Mouse (Mus musculus) midbrain, postnatal 0 days (tissue): ENCODE data around the gene Col4a2. TPM values are rescaled to one million over a fixed set of nuclear protein-coding genes. Genes with fewer than 3 reads are reported as not detected.
A peak's percentile ranks its signal among the peaks of the same experiment; 100 is the strongest.

Experiments
- ATAC-seq: fragments of 200-750 bp; cut with Nextera tagmentation; 2 replicates; pipeline ENCODE4 v1.8.0; 2017; ENCODE audit warnings: moderate number of reproducible peaks, mild to moderate bottlenecking, moderate TSS enrichment, moderate library complexity; ENCODE audit not compliant: low FRiP score
- DNase-seq: peaks from one replicate; pipeline ENCODE4 v3.0.0-alpha.2; 2015; ENCODE audit warnings: low spot score
- H3K27ac ChIP-seq: fragments of 300-500 bp; sonication (generic); 2 replicates; pipeline ENCODE4 v1.5.1; 2014; ENCODE audit warnings: low read depth, mild to moderate bottlenecking, low read length, mixed read lengths
- H3K27me3 ChIP-seq: fragments of 300-500 bp; sonication (generic); 2 replicates; pipeline ENCODE4 v1.6.1; 2014; ENCODE audit warnings: low read length, control low read depth, mixed read lengths; ENCODE audit not compliant: insufficient read depth
- H3K36me3 ChIP-seq: fragments of 300-500 bp; sonication (generic); 2 replicates; pipeline ENCODE4 v1.6.1; 2014; ENCODE audit warnings: low read length, control low read depth, mixed read lengths; ENCODE audit not compliant: insufficient read depth
- H3K4me1 ChIP-seq: fragments of 300-500 bp; sonication (generic); 2 replicates; pipeline ENCODE4 v1.6.1; 2014; ENCODE audit warnings: mild to moderate bottlenecking, control low read depth, antibody characterized with exemption, low read length, mixed read lengths; ENCODE audit not compliant: insufficient read depth
- H3K4me2 ChIP-seq: fragments of 300-500 bp; sonication (generic); 2 replicates; pipeline ENCODE4 v1.6.1; 2014; ENCODE audit warnings: low read depth, mild to moderate bottlenecking, low read length, mixed read lengths; ENCODE audit not compliant: poor library complexity, severe bottlenecking
- H3K4me3 ChIP-seq: fragments of 300-500 bp; sonication (generic); 2 replicates; pipeline ENCODE4 v1.5.1; 2014; ENCODE audit warnings: low read depth, mild to moderate bottlenecking, low read length, moderate library complexity
- H3K9ac ChIP-seq: fragments of 300-500 bp; sonication (generic); replicated peaks from 2 replicates; pipeline ENCODE4 v1.6.1; 2014; ENCODE audit warnings: mild to moderate bottlenecking, low read length, moderate library complexity, mixed read lengths; ENCODE audit not compliant: poor library complexity, severe bottlenecking
- H3K9me3 ChIP-seq: fragments of 300-500 bp; sonication (generic); 2 replicates; pipeline ENCODE4 v1.6.1; 2016; ENCODE audit warnings: low read length, control low read depth
- CTCF ChIP-seq: IDR thresholded peaks from 2 replicates; pipeline ENCODE4 v1.5.1; 2016; ENCODE audit warnings: antibody characterized with exemption, mild to moderate bottlenecking
- WGBS: fragments of 180-500 bp; shearing (Covaris S2); extraction: QIAGEN DNeasy Blood & Tissue Kit; methylation state at CpG from one replicate; pipeline ENCODE4 v1.1.7; 2014; 5-methylcytosine and 5-hydroxymethylcytosine counted together
- polyA plus RNA-seq: library from polyadenylated mRNA; unstranded; fragments of >200 nt; fragmentation: Nextera tagmentation; extraction: Ambion mirVana; gene quantifications from 2 replicates; pipeline ENCODE4 v1.2.1, GENCODE M21; 2015
- total RNA-seq: library from RNA; depleted of rRNA; stranded (reverse); fragments of >200 nt; gene quantifications from 2 replicates; pipeline ENCODE4 v1.2.3, GENCODE M21; 2014

The Col4a2 gene
- total and polyA plus RNA-seq, 2 experiments from 2014 or later: 31.3 to 92.5 TPM

- Histone ChIP-seq H3K4me2 (no peak overlapping the region), H3K9me3 (no peaks in the 10 kb centered on the region), H3K9ac (no peak overlapping the region), H3K27ac (no peak overlapping the region), H3K4me3 (no peak overlapping the region), H3K36me3 (no peaks in the 10 kb centered on the region), H3K4me1 (peaks cover 5% of the 10 kb centered on the region), H3K27me3 (no peaks in the 10 kb centered on the region)
- DNase-seq (no peak), ATAC-seq (no peak)
- no peak for TF ChIP-seq CTCF
- WGBS: 88% methylated on average over 5 of the region's 5 CpGs
Measured at GRCm38 (mm10) chr8:11359846-11360245, 47.2 kb downstream of the Col4a2 start.

GRCm38 (mm10) chr8:11361546-11362277, 49.1 kb downstream of the Col4a2 start:
- peak overlapping the region; percentile 38; the same call in 1 of the 2 replicates for H3K27ac ChIP-seq

GRCm38 (mm10) chr8:11362278-11363214, 49.9 kb downstream of the Col4a2 start:
- Histone ChIP-seq H3K9ac (no peak overlapping the region), H3K9me3 (no peaks in the 10 kb centered on the region), H3K4me1 (peaks cover 5% of the 10 kb centered on the region), H3K4me3 (no peak overlapping the region), H3K27ac (no peak overlapping the region; the same call in 1 of the 2 replicates), H3K36me3 (no peaks in the 10 kb centered on the region), H3K4me2 (no peak overlapping the region), H3K27me3 (no peaks in the 10 kb centered on the region)
- 12% methylated on average over 17 of the region's 17 CpGs for WGBS
- no peak for TF ChIP-seq CTCF
- peak; percentile 51 for DNase-seq
- no peak for ATAC-seq

More at GRCm38 (mm10) chr8:11361546-11362277, 49.1 kb downstream of the Col4a2 start:
- no peak for TF ChIP-seq CTCF
- Histone ChIP-seq H3K36me3 (no peaks in the 10 kb centered on the region), H3K4me3 (no peak overlapping the region), H3K9me3 (no peaks in the 10 kb centered on the region), H3K27me3 (no peaks in the 10 kb centered on the region), H3K4me2 (no peak overlapping the region), H3K4me1 (peaks cover 5% of the 10 kb centered on the region), H3K9ac (no peak overlapping the region)
- ATAC-seq: no peak; the same call in 1 of the 2 replicates
- no peak for DNase-seq
- WGBS: 66% methylated on average over 9 of the region's 9 CpGs

- no peaks in the 10 kb centered on the region for H3K9me3 ChIP-seq
- peaks cover 5% of the 10 kb centered on the region for H3K4me1 ChIP-seq
- H3K9ac ChIP-seq: no peak overlapping the region
- DNase-seq: no peak
- ATAC-seq: no peak
- no peak overlapping the region for H3K4me3 ChIP-seq
- no peaks in the 10 kb centered on the region for H3K27me3 ChIP-seq
- TF ChIP-seq CTCF: no peak
- no peaks in the 10 kb centered on the region for H3K36me3 ChIP-seq
- H3K4me2 ChIP-seq: no peak overlapping the region
- 67% methylated on average over 13 of the region's 13 CpGs for WGBS
- no peak overlapping the region for H3K27ac ChIP-seq
Measured at GRCm38 (mm10) chr8:11363340-11364126, 50.9 kb downstream of the Col4a2 start.

- no peak for TF ChIP-seq CTCF
- DNase-seq: no peak
- Histone ChIP-seq H3K4me3 (no peak overlapping the region), H3K9me3 (no peaks in the 10 kb centered on the region), H3K27ac (no peak overlapping the region), H3K9ac (no peak overlapping the region), H3K27me3 (no peaks in the 10 kb centered on the region), H3K36me3 (no peaks in the 10 kb centered on the region), H3K4me2 (no peak overlapping the region), H3K4me1 (peaks cover 5% of the 10 kb centered on the region; the same call in 1 of the 2 replicates)
- 81% methylated on average over 5 of the region's 5 CpGs for WGBS
- ATAC-seq: no peak
Measured at GRCm38 (mm10) chr8:11366251-11366650, 53.6 kb downstream of the Col4a2 start.
